Mouse (Mus musculus) liver (tissue): ENCODE results near the gene Bbip1.
"Not testable (repeated sequence)": the region's sequence is repeated elsewhere in the genome, so short reads cannot be mapped to it uniquely, and the experiment has no call there.

ENCODE experiments used
- DNase-seq: peaks from one replicate; pipeline ENCODE4 v3.0.0-alpha.2; 2020; ENCODE audit warnings: mixed read lengths

Gene Bbip1

DNA sequence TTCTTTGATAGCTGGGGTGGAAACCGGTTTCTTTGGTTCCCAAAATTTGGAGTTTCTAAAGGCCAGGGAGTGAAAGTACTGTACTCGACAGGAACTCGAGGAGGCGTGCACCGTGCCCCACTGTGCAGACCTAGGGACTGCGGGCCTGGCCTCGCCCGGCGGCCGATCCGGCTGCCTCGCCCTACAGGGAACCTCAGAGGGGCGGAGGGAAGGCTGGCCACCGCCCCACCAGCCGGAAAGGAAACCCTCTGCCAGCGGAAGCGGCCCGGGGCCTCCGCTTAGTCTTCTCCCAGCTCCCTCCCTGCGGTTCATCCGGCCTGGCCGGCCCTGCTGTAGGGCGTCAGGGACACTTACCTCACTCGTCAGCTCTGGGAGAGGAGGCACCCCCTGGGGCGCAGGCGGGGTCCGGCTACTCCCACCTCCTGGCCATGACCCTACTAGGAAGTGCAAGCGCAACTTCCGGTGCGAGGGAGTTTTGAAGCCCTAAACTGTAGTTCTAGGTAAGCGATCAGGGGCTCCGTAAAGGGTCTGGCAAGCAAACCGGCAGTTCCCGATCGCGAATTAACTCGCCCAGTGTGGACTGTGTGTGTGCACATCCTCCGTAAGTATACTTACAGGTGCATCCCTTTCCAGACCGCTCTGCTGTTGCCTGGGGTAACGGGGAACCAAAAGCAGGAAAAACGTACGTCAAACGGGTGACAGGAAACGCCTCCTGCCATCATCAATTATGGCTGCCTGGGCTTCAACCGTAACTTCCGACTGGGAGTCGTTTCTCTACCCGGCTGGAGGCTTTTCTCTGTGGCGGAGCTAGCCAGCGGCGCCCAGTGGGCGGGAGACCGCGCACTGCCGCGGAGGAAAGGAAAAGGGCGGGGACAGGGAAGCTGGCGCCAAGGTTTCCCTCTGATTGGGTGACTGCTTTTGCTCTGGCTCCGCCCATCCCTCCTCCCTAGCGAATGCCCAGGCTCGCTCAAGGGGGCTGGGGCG is at the start of gene Bbip1, which contains the start of gene Shoc2:
Bbip1 (minus strand) TSS at position 826 of the 984 bp plus-strand sequence.
Shoc2 (plus strand) TSS at position 505 of the 984 bp plus-strand sequence.
- peak; percentile 100 for DNase-seq

DNA sequence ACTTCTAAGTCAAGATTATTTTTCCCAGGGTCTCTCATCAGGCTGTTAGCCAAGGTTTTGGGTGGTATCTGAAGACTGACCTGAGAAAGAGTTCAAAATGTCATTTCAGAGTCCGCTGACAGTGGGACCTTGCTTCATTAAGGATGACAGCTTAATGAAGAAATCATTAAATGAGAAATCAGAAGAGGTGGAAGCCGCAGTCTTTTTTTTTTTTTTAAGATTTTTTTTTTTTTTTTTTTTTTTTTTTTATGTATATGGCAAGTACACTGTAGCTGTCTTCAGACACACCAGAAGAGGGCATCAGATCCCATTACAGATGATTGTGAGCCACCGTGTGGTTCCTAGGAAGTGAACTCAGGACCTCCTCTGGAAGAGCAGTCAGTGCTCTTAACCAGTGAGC is 49.4 kb upstream of the Bbip1 start:
- DNase-seq = no peak

DNA sequence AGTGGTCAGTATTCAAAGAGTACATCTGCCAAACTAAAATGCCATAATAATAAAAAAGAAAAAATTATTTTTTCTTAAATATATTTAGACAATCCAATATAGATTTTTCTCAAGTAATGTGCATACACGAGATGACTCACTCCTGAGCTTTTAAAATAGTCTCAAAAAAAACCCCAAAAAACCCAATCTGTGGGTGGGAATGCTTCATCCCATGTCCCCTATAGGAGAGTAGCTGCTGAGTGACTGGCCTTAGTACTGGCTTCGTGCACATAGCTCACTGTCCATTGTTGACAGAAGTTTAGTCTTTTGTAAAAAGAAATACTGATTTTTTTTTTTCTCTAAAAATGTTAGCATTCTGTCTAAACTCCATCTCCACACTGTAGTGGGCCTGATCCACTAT is 46.1 kb upstream of the Bbip1 start:
- no peak for DNase-seq

DNA sequence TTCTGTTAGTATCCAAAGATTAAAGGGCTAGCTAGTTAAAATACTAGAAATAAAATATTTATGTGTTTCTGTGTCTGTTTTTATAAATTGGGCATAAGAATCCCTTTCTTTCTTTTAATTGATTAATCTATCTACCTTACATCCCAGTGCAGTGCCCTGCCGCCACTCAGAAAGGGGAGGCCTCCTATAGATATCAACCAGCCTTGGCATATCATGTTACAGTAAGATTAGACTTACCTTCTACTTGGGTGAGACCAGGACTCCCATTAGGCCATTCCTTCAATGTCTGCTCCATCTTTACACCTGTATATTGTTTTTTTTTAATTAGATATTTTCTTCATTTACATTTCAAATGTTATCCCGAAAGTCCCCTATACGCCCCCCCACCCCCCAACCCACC is 40.2 kb upstream of the Bbip1 start:
- peak; percentile 36 for DNase-seq

DNA sequence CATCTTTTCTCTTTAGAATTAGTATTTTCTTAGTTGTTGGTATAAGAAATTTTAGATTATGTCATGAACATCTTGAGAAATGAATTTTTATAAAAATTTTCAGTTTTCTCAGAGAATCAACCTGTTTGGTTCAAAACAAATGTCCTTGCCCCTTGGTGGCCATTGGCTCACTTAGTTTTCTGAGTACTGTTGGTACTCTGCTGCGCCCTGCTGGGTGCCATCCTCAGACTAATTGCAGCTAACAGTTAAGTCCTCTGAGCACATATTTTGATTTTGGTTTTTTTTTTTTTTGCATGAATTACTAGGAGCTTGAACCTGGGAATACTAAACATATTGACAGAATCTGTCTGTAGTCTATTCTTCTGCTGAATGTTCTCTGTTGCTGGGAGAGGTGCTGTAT is 38.9 kb upstream of the Bbip1 start:
- DNase-seq = peak; percentile 40

DNA sequence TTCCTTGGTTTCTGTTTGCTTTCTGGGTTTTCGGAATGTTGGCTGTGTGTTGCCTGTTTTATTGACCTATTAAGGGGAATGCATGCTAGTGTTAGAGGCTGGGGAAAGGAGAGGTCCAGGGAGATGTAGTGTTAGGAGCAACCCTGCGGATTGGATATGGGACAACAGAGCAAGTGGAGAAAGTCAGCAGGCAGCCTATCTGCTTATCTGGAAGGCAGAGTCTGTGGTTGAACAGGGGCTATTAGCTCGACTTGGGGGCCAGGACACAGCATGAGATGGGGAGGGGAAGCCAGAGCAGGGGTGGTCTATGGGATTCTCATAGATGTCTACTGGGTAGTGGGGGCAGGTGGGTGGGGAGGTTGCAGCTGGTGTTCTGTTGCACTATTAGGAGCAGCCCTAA is 37.6 kb upstream of the Bbip1 start:
- peak; percentile 12 for DNase-seq

DNA sequence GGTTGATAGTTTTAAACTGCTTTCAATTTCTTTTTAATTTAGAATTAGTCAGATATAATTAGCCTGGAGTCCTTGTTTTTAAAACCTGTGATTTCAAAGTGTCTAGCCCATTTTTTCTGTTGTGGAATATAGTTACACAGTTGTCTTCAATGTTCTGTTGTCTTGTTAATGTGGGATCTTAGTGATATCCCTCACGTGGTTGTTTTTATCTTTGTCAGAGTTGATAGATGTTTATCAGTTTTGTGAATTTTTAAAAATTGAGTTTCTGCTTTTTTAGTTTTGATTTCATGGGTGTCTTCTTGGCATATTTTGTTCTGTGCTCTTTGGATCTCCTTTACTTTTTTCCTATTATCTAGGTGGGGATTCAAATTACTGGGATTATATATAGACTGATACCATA is 29.2 kb upstream of the Bbip1 start:
- no peak for DNase-seq

DNA sequence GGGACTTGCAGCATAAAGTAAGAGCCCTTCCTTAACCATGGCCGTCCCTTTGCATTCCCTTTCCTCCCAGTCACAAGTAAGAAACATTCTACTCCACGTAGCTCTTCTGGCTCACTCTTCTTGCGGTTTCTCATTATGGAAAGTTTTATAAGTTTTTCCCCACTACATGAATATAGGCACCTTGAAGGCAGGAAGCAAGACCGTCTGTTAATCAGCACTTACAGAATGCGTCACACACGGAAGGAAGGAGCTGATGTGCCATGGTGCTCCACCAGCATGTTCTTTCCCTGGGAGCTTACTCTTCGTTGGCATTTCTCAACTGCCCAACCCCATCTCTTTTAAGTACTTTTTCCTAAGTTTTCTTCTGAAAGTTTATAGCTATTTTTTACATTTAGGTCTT is 27.5 kb upstream of the Bbip1 start:
- no peak for DNase-seq

DNA sequence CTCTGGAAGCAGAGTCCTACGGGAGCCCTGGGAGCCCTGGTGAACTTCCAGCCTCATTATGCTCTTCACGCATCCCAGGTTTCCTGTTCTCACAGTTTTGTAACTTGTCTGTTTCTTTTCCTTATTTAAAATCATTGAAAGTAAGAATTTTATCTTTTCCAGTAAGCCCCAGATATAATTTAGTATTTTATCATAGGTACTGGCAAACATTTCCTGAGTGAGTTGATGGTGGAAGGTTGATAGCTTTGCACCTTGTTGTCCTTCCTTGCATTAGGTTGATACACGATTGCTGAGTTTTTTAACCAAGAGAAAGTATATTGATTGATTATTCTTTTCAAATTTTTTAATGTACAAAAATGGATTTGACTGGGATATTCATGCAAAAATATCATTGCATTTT is 24.8 kb upstream of the Bbip1 start:
- DNase-seq = no peak

DNA sequence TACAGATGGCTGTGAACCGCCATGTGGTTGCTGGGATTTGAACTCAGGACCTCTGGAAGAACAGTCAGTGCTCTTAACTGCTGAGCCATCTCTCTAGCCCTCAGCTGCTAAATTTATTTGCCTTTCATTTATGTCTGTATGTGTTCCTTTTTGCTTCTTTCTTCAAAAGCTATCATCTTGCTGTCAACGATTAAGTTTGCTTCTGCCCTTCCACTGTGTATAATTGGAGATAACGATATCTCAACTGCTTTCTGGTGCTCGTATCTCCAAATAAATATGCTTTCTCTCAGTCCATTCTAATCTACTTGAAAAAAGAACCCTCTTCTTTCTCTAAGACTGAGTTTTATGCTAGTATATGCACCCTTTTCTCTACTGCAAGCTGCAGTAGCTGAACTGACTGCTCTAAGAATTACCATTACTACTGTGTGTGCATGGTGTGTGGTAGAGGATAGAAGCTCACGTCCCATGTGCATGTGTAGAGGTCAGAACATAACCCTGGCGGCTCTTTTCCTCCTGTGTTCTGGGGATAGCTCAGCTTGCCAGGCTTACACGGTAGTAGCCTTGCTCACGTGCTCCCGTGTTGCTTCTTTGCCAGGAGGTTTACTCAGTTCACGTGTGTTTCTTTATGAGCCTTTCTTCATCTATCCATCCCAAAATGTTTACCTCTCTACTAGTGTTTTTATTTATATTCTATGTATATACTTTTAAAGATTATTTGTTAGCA is 20.6 kb upstream of the Bbip1 start:
- DNase-seq = peak; percentile 21

DNA sequence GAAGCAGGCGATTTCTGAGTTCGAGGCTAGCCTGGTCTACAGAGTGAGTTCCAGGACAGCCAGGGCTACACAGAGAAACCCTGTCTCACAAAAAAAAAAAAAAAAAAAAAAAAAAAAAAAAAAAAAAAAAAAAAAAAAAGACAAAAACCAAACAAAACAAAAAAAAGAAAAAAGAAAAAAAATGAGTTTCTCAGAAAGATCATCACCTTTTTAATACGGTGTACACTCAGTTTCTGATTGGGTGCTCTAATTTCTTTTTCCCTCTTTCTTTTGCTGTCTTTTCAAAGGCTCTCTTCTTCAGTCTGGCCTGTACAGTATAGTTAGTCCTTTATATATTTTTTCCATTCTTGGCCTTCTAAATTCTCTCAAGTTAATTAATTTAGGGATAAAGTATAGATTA is 19.9 kb upstream of the Bbip1 start:
- DNase-seq = not testable (repeated sequence)

DNA sequence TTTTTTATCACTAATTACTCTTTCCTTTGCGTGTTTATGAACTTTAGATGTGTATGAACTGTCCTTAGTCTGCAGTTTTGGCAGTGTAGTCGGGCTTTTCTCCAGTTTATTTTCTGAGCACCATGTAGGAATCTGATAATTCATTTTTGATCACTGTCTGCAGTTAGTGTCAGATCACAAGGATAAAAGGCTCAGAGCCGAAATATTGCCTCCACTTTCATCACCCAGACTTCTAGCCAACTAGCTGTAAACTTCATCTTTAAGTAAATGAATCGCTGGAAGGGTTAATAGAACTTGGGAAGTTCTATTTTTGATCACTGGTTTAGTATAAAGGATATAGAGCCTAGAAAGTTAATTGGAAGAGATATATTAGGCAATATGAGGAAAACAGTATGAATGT is 18.1 kb upstream of the Bbip1 start:
- no peak for DNase-seq

DNA sequence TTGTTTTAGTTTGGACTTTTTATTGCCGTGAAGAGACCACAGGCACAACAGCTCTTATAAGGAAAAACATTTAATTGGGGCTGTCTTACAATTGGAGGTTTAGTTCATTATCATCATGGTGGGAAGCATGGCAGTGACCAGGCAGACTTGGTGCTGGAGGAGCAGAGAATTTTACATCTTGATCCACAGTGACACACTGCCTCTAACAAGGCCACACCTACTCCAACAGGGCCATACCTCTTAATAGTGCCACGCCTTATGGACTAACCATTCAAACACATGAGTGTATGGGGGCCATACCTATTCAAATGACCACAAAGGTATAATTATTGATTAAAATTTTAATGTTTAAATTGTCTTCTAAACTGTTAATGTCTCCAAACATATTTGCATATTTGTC is 13.1 kb upstream of the Bbip1 start:
- DNase-seq = peak; percentile 20

DNA sequence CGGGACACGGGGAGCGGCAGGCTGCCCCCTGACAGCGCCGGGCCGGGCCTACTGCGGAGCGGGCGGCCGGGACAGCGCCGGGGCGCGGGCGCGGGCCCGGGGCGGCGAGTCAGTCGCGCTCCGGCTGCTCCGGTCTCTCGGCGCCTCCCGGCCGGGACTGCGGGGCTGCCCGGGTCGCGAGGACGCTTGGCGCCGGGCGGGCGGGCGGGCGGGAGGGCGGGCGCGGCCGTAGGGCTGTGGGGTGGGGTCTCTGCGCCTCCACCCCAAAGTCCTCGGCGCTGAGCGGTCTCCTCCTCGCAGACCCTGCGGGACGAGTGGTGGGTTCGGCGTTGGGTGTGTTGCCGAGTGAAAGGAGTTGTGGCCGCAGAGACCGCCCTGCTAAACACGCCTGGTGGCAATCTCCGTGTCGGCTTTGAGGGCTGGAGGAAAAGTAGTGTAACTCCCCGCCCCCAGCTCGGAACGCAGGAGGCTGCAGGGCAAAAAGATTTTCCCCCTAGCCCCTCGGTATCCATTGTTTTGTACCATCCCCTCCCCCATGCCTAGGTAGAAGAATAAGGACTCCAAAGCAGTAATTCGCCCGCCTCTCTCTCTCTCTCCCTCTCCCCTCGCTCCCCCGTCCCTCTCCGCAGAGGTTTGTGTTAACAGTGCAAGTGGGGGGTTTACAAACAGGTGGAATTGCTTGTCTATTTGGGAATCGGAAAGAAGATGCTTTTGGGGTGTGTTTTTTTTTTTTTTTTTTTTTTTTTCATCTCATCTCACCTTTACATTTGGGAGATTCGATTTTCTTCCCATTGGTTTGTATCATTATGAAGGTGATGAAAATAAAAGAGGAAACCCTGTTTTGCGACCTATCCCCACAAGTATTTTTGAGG is 980 bp upstream of the Bbip1 start:
- DNase-seq = peak; percentile 68

DNA sequence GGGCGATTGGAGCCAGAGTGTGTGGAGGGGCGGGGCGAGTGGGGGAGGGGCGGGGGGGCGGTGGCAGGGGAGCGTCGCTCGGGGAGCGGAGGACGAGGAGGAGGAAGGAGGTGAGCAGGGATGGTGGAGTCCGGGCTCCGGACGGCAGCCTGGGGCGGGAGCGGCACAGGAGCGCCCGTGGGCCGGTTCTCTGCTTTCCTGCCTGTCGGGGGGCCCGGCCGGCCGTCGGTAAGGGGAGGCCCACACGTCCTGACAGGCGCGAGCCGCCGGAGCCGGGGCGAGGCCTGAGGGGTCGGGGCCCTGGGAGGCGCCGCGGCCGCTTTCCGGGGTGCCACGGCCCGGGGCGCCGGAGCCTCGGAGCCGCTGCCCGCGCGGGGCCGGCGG is 351 bp upstream of the Bbip1 start:
- DNase-seq = no peak

DNA sequence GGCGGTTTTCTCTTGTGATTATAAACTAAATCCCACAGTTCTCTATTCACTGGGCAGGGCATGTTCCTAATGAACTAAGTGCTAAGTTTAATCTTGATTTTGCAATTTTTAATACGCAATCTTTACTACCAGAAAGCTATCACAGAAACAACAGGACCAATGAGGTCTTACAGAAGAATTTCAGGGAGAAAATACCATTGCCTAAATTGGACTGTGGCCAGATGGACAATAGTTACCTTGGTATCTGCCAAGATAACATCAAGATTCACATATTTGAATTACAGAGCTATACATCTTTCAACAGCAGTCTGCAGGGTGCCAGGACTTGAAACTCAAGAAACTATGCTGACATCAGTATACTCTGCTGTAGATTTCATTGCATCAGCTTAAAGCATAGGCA is 2.1 kb downstream of the Bbip1 start:
- DNase-seq = no peak

DNA sequence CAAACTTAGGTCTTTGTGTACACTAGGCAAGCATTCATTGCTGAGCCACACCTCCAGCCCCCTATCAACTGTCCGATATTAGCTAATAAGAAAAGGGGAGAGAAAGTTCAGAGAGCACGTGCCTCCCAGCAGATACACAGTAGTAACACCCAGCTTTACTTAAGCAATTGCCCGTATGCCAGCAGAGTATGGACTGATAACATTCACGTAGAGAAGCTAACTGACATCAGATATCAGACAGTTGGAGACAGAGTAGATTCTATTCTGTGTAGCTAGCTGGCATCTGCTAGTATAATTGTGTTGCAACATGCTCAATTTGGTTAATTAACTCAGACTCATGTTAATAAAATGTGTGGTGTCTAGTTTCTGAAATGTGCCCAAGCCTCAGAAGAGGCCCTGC is 3.3 kb downstream of the Bbip1 start:
- peak; percentile 37 for DNase-seq

DNA sequence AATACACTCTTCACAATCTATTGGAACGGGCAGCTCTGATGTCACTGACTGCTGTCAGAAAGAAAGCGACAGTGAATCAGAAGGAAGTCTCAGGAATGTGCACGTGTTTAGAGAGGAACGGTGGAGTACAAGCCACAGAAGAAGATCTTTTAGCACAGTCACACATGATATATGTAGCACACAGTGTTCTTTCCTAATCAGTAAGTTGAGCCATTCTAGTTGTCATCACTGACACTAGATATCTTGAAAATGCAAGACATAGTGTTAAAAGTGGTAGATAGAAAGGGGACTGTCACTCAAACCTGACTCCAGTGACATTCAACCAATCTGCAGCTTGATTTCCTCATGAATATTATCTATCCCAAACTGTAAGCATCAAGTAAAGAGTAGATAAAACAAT is 5.0 kb downstream of the Bbip1 start:
- DNase-seq = no peak

DNA sequence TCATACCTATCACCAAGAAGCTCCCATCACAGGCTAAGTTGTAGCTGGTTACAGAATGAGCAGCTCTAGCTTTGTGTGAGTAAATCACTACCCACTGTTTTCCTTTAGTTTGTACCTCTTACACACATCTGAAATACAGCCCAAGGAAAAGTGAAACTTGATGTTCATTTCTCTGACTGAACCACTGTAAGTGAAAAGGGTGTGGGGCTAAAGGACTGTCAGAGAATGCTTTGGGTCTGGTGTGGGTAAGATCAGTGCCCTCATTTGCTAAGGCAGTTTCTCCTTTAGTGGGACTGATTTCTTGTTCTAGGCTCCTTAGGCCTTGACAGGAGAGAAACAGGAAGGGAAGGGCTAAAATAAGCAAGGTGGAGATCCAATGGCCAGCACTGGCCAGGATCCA is 10.4 kb downstream of the Bbip1 start:
- DNase-seq = no peak

DNA sequence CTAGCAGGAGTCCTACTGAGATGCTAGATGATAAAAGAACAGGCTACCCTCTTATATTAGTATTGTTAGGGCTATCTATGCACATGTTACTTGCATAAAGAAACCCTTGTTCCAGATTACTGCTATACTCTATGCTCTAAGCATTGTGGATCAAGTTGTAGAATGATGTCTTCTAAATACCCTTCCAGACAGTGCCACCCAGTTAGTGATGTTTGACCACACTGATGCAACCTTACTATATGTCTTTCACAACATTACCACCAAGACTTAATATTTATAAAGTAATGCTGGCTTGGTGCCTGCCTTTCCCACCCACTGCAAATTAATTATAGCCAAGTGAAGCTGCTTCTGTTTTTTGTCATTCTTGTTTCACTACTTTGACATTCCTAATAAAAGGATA is 11.4 kb downstream of the Bbip1 start:
- DNase-seq = no peak

DNA sequence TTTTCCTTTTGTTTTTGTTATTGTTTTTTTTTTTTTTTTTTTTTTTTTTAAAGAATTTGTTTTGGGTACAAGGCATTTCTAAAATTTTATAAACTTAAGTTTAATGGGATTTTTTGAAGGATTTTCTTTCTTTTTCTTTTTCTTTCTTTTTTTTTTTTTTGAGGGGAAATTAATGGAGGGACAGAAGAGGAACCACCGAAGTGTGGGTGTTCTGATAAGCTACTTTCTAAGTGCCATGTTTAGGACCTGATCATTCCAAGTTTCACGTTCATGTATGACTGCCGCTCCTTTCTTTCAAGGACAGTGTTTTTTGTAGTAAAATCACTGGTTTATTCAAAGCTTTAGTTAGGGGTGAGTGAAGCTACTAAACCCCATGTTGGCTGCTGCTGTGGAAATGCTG is 15.2 kb downstream of the Bbip1 start:
- DNase-seq = no peak

DNA sequence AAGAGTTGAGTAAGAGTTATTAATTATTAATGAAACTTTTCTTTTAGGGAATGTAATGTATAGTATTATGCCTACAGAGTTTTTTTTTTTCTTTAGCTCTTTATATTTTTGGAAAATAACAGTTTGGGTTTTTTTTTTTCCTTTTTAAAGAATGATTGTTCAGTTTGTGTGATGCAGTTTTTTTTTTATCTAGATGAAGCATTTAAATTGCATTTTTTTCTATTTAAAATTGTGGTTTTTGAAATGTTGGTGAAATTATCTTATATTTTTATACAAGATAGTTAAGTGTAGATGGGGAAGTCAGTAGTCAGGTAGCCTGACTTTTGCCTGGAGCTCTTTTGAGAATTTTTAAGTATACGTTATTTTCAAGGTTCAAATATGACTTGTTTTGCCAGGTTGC is 17.7 kb downstream of the Bbip1 start:
- no peak for DNase-seq

DNA sequence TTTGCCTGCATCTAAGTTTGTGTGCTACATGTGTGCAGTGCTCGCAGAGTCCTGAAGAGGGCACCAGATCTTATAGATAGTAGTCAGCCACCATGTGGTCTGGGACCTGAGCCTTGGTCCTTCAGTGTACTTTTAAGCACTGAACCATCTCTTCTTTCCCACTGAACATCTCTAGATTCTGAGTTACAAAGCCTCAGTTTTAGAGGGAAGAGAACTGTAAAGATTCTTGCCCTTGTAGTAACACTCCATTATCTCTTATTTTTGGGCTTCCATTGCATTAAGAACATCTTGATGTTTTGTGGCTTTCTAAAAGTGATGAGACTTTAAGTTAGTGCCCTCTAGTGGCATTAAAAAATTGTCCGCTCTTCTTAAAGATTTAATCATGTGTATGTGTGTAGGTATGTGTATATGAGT is 19.1 kb downstream of the Bbip1 start:
- DNase-seq = peak; percentile 45
